ENCODE assay signal across 10 mouse cellular contexts in the genomic region with DNA sequence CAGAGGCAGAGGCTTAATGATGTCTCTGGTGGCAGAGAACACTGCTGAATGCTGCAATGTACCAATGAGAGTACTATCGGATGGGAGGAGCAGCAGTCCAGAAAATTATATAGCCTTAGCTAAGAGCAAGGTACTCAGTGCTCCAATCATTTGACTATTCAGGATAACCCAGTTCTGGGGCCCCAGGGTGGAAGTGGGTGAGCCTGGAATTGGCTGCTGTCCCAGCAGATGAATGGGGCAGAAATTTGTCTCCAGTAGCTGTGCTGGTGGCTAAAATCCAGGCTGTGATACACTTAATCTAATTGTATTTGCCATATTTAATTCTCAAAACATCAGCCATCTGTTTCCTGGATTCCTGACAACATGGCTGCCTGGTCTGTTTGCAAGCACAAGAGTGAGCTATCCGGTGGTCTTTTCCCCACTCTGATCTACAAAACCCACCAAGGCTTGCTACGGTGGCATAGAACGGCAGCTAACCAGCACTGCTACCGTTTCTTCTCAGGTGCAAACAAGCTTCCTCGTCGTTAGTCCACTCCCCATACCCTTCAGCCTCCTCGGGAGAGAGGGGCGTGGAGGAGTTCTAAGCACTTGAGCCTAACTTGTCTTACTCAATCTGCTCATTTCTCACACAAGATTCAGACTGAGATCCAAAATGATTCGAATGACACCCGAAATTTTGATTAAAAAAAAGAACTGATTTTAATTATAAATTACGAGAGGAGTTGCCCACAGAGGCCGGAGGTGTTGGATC. TPM values are rescaled to one million over a fixed set of nuclear protein-coding genes. Genes with fewer than 3 reads are reported as not detected.
DNase-seq lines count a peak whose midpoint lies in the region; TF ChIP-seq lines count a peak whose summit lies in the region.
"Had no signal": no experiment of that assay in that cellular context is flagged by ENCODE, and none has a peak within 500 bp of the region (broad histone marks: within the 10 kb centered on the region; RNA-seq: fewer than 3 reads in every experiment).

No protein-coding gene starts in this region.

- WGBS in kidney, adult 2 months, result 79% methylated on average over 13 of the region's 13 CpGs

- no peak for TF ChIP-seq POLR2A in kidney, adult 2 months (IDR thresholded peaks at IDR 0.05; ENCODE audit: low read depth, low read length)

- H3K4me3 ChIP-seq in kidney, adult 2 months (ENCODE audit: insufficient read depth, low read depth, low read length), result no peak overlapping the region
- no peak overlapping the region for H3K4me3 ChIP-seq in layer of hippocampus, adult 2 months
- H3K4me3 ChIP-seq: erythroblast, embryonic 14.5 days; liver, embryonic 13.5 days had no signal

- H3K27me3 ChIP-seq in kidney, adult 2 months (replicated peaks; ENCODE audit: control insufficient read depth, insufficient read depth, low read length), result no peaks in the 10 kb centered on the region
- H3K27me3 ChIP-seq: liver, embryonic 13.5 days had no signal

- H3K27ac ChIP-seq in kidney, adult 2 months (ENCODE audit: insufficient read depth, low read depth, low read length), result no peak overlapping the region
- no peak overlapping the region; the same call in 1 of the 2 replicates for H3K27ac ChIP-seq in layer of hippocampus, adult 2 months
- H3K27ac ChIP-seq: liver, embryonic 13.5 days had no signal

- peaks cover 18% of the 10 kb centered on the region for H3K4me1 ChIP-seq in kidney, adult 2 months (ENCODE audit: control insufficient read depth, insufficient read depth, low read length)

- peak; percentile 18 for DNase-seq in adrenal gland, postnatal 25 days
- DNase-seq in adrenal gland, postnatal 10 days, result no peak
- DNase-seq in kidney, adult 2 months, result peak; percentile 19
- no peak for DNase-seq in kidney, adult 11 months
- peak; percentile 59 for DNase-seq in cerebellum, adult 11-12 months
- DNase-seq in layer of hippocampus, adult 2 months (ENCODE audit: low spot score in 2 of 2), result peak; percentile 43 to 51
- DNase-seq in thymus, postnatal 10 days (ENCODE audit: low spot score in 2 of 2), result no peak
- no peak for DNase-seq in lung, adult 18-20 months
- DNase-seq: liver, embryonic 13.5 days had no signal

- H3K36me3 ChIP-seq in kidney, adult 2 months (ENCODE audit: control insufficient read depth, insufficient read depth, low read length), result no peaks in the 10 kb centered on the region

- no peak for TF ChIP-seq CTCF in kidney, adult 2 months (conservative IDR thresholded peaks at IDR 0.05; ENCODE audit: insufficient read depth, insufficient read length, low read depth, low read length)
- no peak for TF ChIP-seq CTCF in layer of hippocampus, adult 2 months (conservative IDR thresholded peaks at IDR 0.05)

RNA-seq across cellular contexts. Expression of a gene that starts 7.5 kb away (rescaled TPM):
- total RNA-seq in adrenal gland, postnatal 25 days (2021), result 22.9 and 23.7 TPM in 2 replicates
- 10 to 100 TPM; 19.2 to 22.5 TPM for total RNA-seq in adrenal gland, postnatal 10 days (2021)
- 21.2 and 32.4 TPM in 2 replicates for polyA plus RNA-seq in kidney, adult 2 months (2012; rRNA removed)
- total RNA-seq in layer of hippocampus, adult 2 months (2021), result 10 to 100 TPM; 58.5 to 59.4 TPM

RNA-seq across cellular contexts. Expression of a gene that starts 22.4 kb away (rescaled TPM):
- total RNA-seq in adrenal gland, postnatal 25 days (2021), result 4.5 and 5.9 TPM in 2 replicates
- 1 to 10 TPM; 6.0 to 8.0 TPM for total RNA-seq in adrenal gland, postnatal 10 days (2021)
- polyA plus RNA-seq in kidney, adult 2 months (2012; rRNA removed), result 0.92 and 1.0 TPM in 2 replicates
- total RNA-seq in layer of hippocampus, adult 2 months (2021), result 1 to 10 TPM; 4.6 to 4.9 TPM

Comparison
In these comparisons a context has a peak if more than half of its experiments do, and no peak if none do; other contexts are left out.
1. DNase-seq: peak in adrenal gland, postnatal 25 days (single experiment), kidney, adult 2 months (single experiment), cerebellum, adult 11-12 months (single experiment) and layer of hippocampus, adult 2 months (2 of 2); none in adrenal gland, postnatal 10 days (single experiment), kidney, adult 11 months (single experiment), thymus, postnatal 10 days (0 of 2) and lung, adult 18-20 months (0 of 2).